Mouse (Mus musculus) myocyte (in vitro differentiated cells): ENCODE data around the gene Rpl38.

Experiments used
- E2F4 ChIP-seq: IDR thresholded peaks from one replicate; pipeline ENCODE4 v1.6.1; 2011; ENCODE audit warnings: mild to moderate bottlenecking, control low read depth, moderate library complexity; ENCODE audit not compliant: insufficient read depth
- POLR2A ChIP-seq: IDR thresholded peaks from one replicate; pipeline ENCODE4 v1.6.1; 2011; ENCODE audit warnings: low read depth, mild to moderate bottlenecking, control low read depth, moderate library complexity; ENCODE audit not compliant: insufficient read length
- TCF12 ChIP-seq: IDR thresholded peaks from one replicate; pipeline ENCODE4 v1.6.1; 2011; ENCODE audit warnings: mild to moderate bottlenecking, control low read depth; ENCODE audit not compliant: poor library complexity, insufficient read depth, severe bottlenecking

DNA sequence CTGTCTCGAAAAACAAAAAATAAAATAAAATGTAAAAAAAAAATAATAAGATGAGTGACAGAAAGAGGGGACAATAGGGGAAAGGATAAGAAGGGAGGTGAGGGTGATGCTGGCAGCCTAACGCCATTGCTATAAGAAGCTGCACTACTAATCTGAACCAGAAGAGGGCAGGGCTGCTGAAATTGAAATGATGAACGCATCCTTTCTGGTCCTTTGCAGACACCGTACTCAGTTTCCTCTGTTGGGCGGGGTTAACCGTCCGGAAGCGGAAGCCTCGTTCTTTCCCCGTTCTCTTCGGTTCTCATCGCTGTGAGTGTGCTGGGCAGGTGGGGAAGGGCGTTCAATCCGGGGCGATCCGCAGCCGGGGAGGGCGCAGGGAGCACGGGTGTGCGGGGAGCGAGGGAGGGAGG, at the start of gene Rpl38:
- TF ChIP-seq POLR2A = peak; percentile 93
- no peak for TF ChIP-seq E2F4
- TF ChIP-seq TCF12 = no peak
